9 mouse cellular contexts compared by ENCODE assay signal in the genomic region with DNA sequence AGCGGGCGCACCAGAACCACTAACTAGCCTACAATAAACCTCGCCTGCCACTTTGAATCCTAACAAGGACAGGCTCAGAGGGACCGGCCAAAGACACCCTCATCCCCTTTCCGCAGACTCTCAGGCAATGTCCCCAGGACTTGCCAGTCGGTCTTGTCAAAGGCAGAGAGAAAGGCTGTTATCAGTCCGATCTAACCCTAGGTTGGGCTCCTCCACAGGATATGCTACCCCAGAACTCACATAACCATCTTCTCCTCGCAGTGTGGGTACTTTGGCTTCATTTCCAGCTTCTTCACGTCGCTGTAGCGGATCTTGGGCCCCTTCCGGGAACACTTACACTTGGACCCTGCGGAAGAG. TPM values are rescaled to one million over a fixed set of nuclear protein-coding genes. Genes with fewer than 3 reads are reported as not detected.
DNase-seq lines count a peak whose midpoint lies in the region; ATAC-seq and TF ChIP-seq lines count a peak whose summit lies in the region.
"Had no signal": no experiment of that assay in that cellular context is flagged by ENCODE, and none has a peak within 500 bp of the region (broad histone marks: within the 10 kb centered on the region; RNA-seq: fewer than 3 reads in every experiment).

No protein-coding gene starts in this region.

- no peak for TF ChIP-seq CTCF in liver, adult 2 months (IDR thresholded peaks at IDR 0.05; ENCODE audit: low read depth, low read length)

- H3K9ac ChIP-seq in liver, adult 2 months (ENCODE audit: low read depth, low read length): no peak overlapping the region
- H3K9ac ChIP-seq in forebrain, embryonic 11.5 days (ENCODE audit: low read length): peak overlapping the region; percentile 52
- H3K9ac ChIP-seq in limb, embryonic 13.5 days: peak overlapping the region; percentile 92
- H3K9ac ChIP-seq in stomach, embryonic 14.5 days (replicated peaks; ENCODE audit: low read depth, low read length): peak overlapping the region; percentile 38; the same call in 1 of the 2 replicates

- no peak overlapping the region for H3K27ac ChIP-seq in liver, adult 2 months (replicated peaks; ENCODE audit: insufficient read depth, low read depth, low read length)
- no peak overlapping the region for H3K27ac ChIP-seq in forebrain, embryonic 11.5 days (ENCODE audit: low read depth, low read length)
- peak overlapping the region; percentile 88 for H3K27ac ChIP-seq in limb, embryonic 13.5 days
- no peak overlapping the region for H3K27ac ChIP-seq in stomach, embryonic 14.5 days (ENCODE audit: low read length)

- H3K36me3 ChIP-seq in liver, adult 2 months (ENCODE audit: control insufficient read depth, insufficient read depth, low read length): no peaks in the 10 kb centered on the region
- no peaks in the 10 kb centered on the region for H3K36me3 ChIP-seq in forebrain, embryonic 11.5 days (ENCODE audit: control insufficient read depth, insufficient read depth, low read length)
- H3K36me3 ChIP-seq in limb, embryonic 13.5 days: peaks cover 36% of the 10 kb centered on the region
- H3K36me3 ChIP-seq in stomach, embryonic 14.5 days (ENCODE audit: control insufficient read depth, insufficient read depth, low read length): no peaks in the 10 kb centered on the region

- H3K27me3 ChIP-seq in liver, adult 2 months (ENCODE audit: control insufficient read depth, insufficient read depth, low read length): peaks cover 10% of the 10 kb centered on the region
- peaks cover 53% of the 10 kb centered on the region for H3K27me3 ChIP-seq in forebrain, embryonic 11.5 days (ENCODE audit: control insufficient read depth, insufficient read depth, low read length)
- peaks cover 51% of the 10 kb centered on the region for H3K27me3 ChIP-seq in limb, embryonic 13.5 days
- peaks cover 41% of the 10 kb centered on the region for H3K27me3 ChIP-seq in stomach, embryonic 14.5 days (ENCODE audit: control insufficient read depth, insufficient read depth, low read length)

- 6% methylated on average over 13 of the region's 13 CpGs for WGBS in liver, adult 2 months
- WGBS in forebrain, embryonic 11.5 days: 4% methylated on average over 13 of the region's 13 CpGs
- 2% methylated on average over 13 of the region's 13 CpGs for WGBS in limb, embryonic 13.5 days
- 4% methylated on average over 13 of the region's 13 CpGs for WGBS in stomach, embryonic 14.5 days

- no peaks in the 10 kb centered on the region for H3K9me3 ChIP-seq in forebrain, embryonic 11.5 days (ENCODE audit: control insufficient read depth, low read length)
- peaks cover 4% of the 10 kb centered on the region; the same call in 1 of the 2 replicates for H3K9me3 ChIP-seq in limb, embryonic 13.5 days
- H3K9me3 ChIP-seq in stomach, embryonic 14.5 days (ENCODE audit: control insufficient read depth, low read depth, low read length): no peaks in the 10 kb centered on the region

- no peak for TF ChIP-seq POLR2A in liver, adult 2 months (IDR thresholded peaks at IDR 0.05; ENCODE audit: extremely low read depth, insufficient read depth, low read length)

- H3K4me1 ChIP-seq in liver, adult 2 months (ENCODE audit: control insufficient read depth, insufficient read depth, low read length): no peaks in the 10 kb centered on the region
- H3K4me1 ChIP-seq in forebrain, embryonic 11.5 days (replicated peaks; ENCODE audit: control insufficient read depth, insufficient read depth, low read length): peaks cover 13% of the 10 kb centered on the region; the same call in 1 of the 2 replicates
- H3K4me1 ChIP-seq in limb, embryonic 13.5 days: peaks cover 66% of the 10 kb centered on the region
- H3K4me1 ChIP-seq in stomach, embryonic 14.5 days (ENCODE audit: control insufficient read depth, insufficient read depth, low read length): 0 out of 2 replicates have a peak, but pooled peaks cover 5% of the 10 kb centered on the region

- ATAC-seq in forebrain, embryonic 11.5 days (replicated peaks; ENCODE audit: low FRiP score): no peak
- ATAC-seq in limb, embryonic 13.5 days (ENCODE audit: low FRiP score, low read depth): no peak
- no peak for ATAC-seq in stomach, embryonic 14.5 days (ENCODE audit: insufficient number of reproducible peaks, insufficient read depth, low FRiP score, low read depth)

- H3K4me2 ChIP-seq in forebrain, embryonic 11.5 days (ENCODE audit: low read depth, low read length, severe bottlenecking): peak overlapping the region; percentile 75
- H3K4me2 ChIP-seq in limb, embryonic 13.5 days (replicated peaks): peak overlapping the region; percentile 80
- peak overlapping the region; percentile 79 for H3K4me2 ChIP-seq in stomach, embryonic 14.5 days (replicated peaks; ENCODE audit: low read depth, low read length)

- peak overlapping the region; percentile 44; the same call in 1 of the 2 replicates for H3K4me3 ChIP-seq in liver, adult 2 months (ENCODE audit: insufficient read depth, low read depth, low read length)
- H3K4me3 ChIP-seq in forebrain, embryonic 11.5 days (ENCODE audit: low read depth, low read length): peak overlapping the region; percentile 40
- H3K4me3 ChIP-seq in limb, embryonic 13.5 days: peak overlapping the region; percentile 78
- H3K4me3 ChIP-seq in stomach, embryonic 14.5 days (ENCODE audit: low read depth, low read length): peak overlapping the region; percentile 43

- DNase-seq in liver, adult 2 months (ENCODE audit: extremely low read depth, low read depth, low spot score): no peak
- DNase-seq in liver: no peak
- peak; percentile 58 for DNase-seq in forebrain, embryonic 11.5 days (ENCODE audit: low spot score)
- DNase-seq in gastrocnemius, postnatal 36 days: no peak
- no peak for DNase-seq in frontal cortex, postnatal 25 days (ENCODE audit: low spot score in 2 of 2)
- DNase-seq: thymus, postnatal 14 days had no signal

- intact Hi-C loops in gastrocnemius, postnatal 36 days (cut with DNase I): no loop called here

- H3K79me2 ChIP-seq in liver, adult 2 months (ENCODE audit: control insufficient read depth, insufficient read depth, low read length): no peaks in the 10 kb centered on the region

RNA-seq across cellular contexts. Expression of a gene that starts 0.8 kb away (rescaled TPM):
- total RNA-seq in liver, adult 2 months (2014; rRNA removed): 0.20 and 0.46 TPM in 2 replicates
- 2.2 and 2.6 TPM in 2 replicates for polyA plus RNA-seq in liver, adult 2 months (2012; rRNA removed)
- 8.6 and 10.9 TPM in 2 replicates for polyA plus RNA-seq in forebrain, embryonic 11.5 days (2014; fragmentation: Nextera tagmentation; extraction: Ambion mirVana)
- polyA plus RNA-seq in limb, embryonic 13.5 days (2015; fragmentation: Nextera tagmentation; extraction: Ambion mirVana): 497 and 573 TPM in 2 replicates
- 17.3 and 18.9 TPM in 2 replicates for polyA plus RNA-seq in stomach, embryonic 14.5 days (2014; fragmentation: Nextera tagmentation; extraction: Ambion mirVana)
- 10 to 100 TPM; 43.4 to 63.2 TPM for total RNA-seq in gastrocnemius, postnatal 36 days (2021)

RNA-seq across cellular contexts. Expression of a gene that starts 43.6 kb away (rescaled TPM):
- total RNA-seq in liver, adult 2 months (2014; rRNA removed): not detected in 2 replicates
- polyA plus RNA-seq in liver, adult 2 months (2012; rRNA removed): not detected in 2 replicates
- polyA plus RNA-seq in forebrain, embryonic 11.5 days (2014; fragmentation: Nextera tagmentation; extraction: Ambion mirVana): 27.6 and 33.2 TPM in 2 replicates
- not detected in 2 replicates for polyA plus RNA-seq in limb, embryonic 13.5 days (2015; fragmentation: Nextera tagmentation; extraction: Ambion mirVana)
- polyA plus RNA-seq in stomach, embryonic 14.5 days (2014; fragmentation: Nextera tagmentation; extraction: Ambion mirVana): not detected in 2 replicates
- total RNA-seq in gastrocnemius, postnatal 36 days (2021): not detected
- polyA plus RNA-seq: gonadal fat pad, adult 2 months had no signal

Comparison
In these comparisons a context has a peak if more than half of its experiments do, and no peak if none do; other contexts are left out.
1. RNA of a gene that starts 0.8 kb away (polyA plus RNA-seq): 497 to 573 TPM in limb, embryonic 13.5 days; 17.3 to 18.9 TPM in stomach, embryonic 14.5 days, 8.6 to 10.9 TPM in forebrain, embryonic 11.5 days and 2.2 to 2.6 TPM in liver, adult 2 months; every median in the first group is over 10 times any median in the second.
2. RNA of a gene that starts 43.6 kb away (polyA plus RNA-seq): 27.6 to 33.2 TPM in forebrain, embryonic 11.5 days; not detected in liver, adult 2 months, not detected in limb, embryonic 13.5 days and not detected in stomach, embryonic 14.5 days; every median in the first group is over 10 times any median in the second.
3. Peak in every context shown above with its lines, with median percentiles within 50 percentile points of each other: H3K4me3 ChIP-seq and H3K4me2 ChIP-seq.